Mouse (Mus musculus) liver, embryonic 11.5 days (tissue): Measurements from ENCODE around the gene Dock1. TPM values are rescaled to one million over a fixed set of nuclear protein-coding genes. Genes with fewer than 3 reads are reported as not detected.

Experiments used
- ATAC-seq: fragments of 200-750 bp; cut with Nextera tagmentation; replicated peaks from 2 replicates; pipeline ENCODE4 v1.8.0; 2017; ENCODE audit warnings: moderate number of reproducible peaks, mild to moderate bottlenecking, moderate TSS enrichment, moderate library complexity; ENCODE audit not compliant: low FRiP score
- DNase-seq: peaks from one replicate; pipeline ENCODE4 v3.0.0-alpha.2; 2017; ENCODE audit warnings: low spot score
- H3K27ac ChIP-seq: fragments of 300-500 bp; sonication (generic); 2 replicates; pipeline ENCODE4 v1.5.1; 2014; ENCODE audit warnings: mild to moderate bottlenecking, low read depth, low read length, control low read depth
- H3K27me3 ChIP-seq: fragments of 300-500 bp; sonication (generic); replicated peaks from 2 replicates; pipeline ENCODE4 v1.6.1; 2014; ENCODE audit warnings: low read length, mixed read lengths; ENCODE audit not compliant: control insufficient read depth, insufficient read depth
- H3K36me3 ChIP-seq: fragments of 300-500 bp; sonication (generic); 2 replicates; pipeline ENCODE4 v1.6.1; 2014; ENCODE audit warnings: mild to moderate bottlenecking, low read length, moderate library complexity, mixed read lengths; ENCODE audit not compliant: control insufficient read depth, insufficient read depth
- H3K4me1 ChIP-seq: fragments of 300-500 bp; sonication (generic); replicated peaks from 2 replicates; pipeline ENCODE4 v1.6.1; 2014; ENCODE audit warnings: low read length, mixed read lengths; ENCODE audit not compliant: control insufficient read depth, insufficient read depth
- H3K4me2 ChIP-seq: fragments of 300-500 bp; sonication (generic); 2 replicates; pipeline ENCODE4 v1.6.1; 2014; ENCODE audit warnings: mild to moderate bottlenecking, control low read depth, moderate library complexity
- H3K4me3 ChIP-seq: fragments of 300-500 bp; sonication (generic); 2 replicates; pipeline ENCODE4 v1.5.1; 2014; ENCODE audit warnings: low read depth, low read length, control low read depth
- H3K9ac ChIP-seq: fragments of 300-500 bp; sonication (generic); 2 replicates; pipeline ENCODE4 v1.6.1; 2014; ENCODE audit warnings: low read depth, low read length, control low read depth
- H3K9me3 ChIP-seq: fragments of 300-500 bp; sonication (generic); 2 replicates; pipeline ENCODE4 v1.6.1; 2016; ENCODE audit warnings: low read length, inconsistent platforms, mixed read lengths; ENCODE audit not compliant: control insufficient read depth
- WGBS: fragments of 180-500 bp; shearing (Covaris S2); extraction: QIAGEN DNeasy Blood & Tissue Kit; methylation state at CpG from one replicate; pipeline ENCODE4 v1.1.7; 2014; 5-methylcytosine and 5-hydroxymethylcytosine counted together
- polyA plus RNA-seq: library from polyadenylated mRNA; unstranded; fragments of >200 nt; fragmentation: Nextera tagmentation; extraction: Ambion mirVana; gene quantifications from 2 replicates; pipeline ENCODE4 v1.2.1, GENCODE M21; 2014

Dock1 gene
- 15.9 and 17.2 TPM in 2 replicates for polyA plus RNA-seq

GRCm38 (mm10) chr7:134670312-134671002 is at the start of gene Dock1:
Gene Dock1, plus strand, starts transcription at chr7:134670654.
- WGBS, result 2% methylated on average over 59 of the region's 77 CpGs
- peaks cover 17% of the 10 kb centered on the region for H3K27me3 ChIP-seq
- ATAC-seq (peak; percentile 72), DNase-seq (peak; percentile 70)
- no peaks in the 10 kb centered on the region for H3K36me3 ChIP-seq
- peak within 1 kb of the TSS; percentile 72 for H3K4me2 ChIP-seq
- H3K9ac ChIP-seq, result peak within 1 kb of the TSS; percentile 80
- no peaks in the 10 kb centered on the region; the same call in 1 of the 2 replicates for H3K4me1 ChIP-seq
- H3K9me3 ChIP-seq, result no peaks in the 10 kb centered on the region
- H3K4me3 ChIP-seq, result peak within 1 kb of the TSS; percentile 67
- peak within 1 kb of the TSS; percentile 73 for H3K27ac ChIP-seq

- no peak overlapping the region for H3K4me2 ChIP-seq
- H3K9me3 ChIP-seq, result no peaks in the 10 kb centered on the region
- ATAC-seq, result no peak
- DNase-seq, result no peak
- H3K9ac ChIP-seq, result no peak overlapping the region
- WGBS, result 67% methylated on average over 4 of the region's 4 CpGs
- H3K4me3 ChIP-seq, result no peak overlapping the region
- H3K27ac ChIP-seq, result no peak overlapping the region
- no peaks in the 10 kb centered on the region for H3K27me3 ChIP-seq
- H3K36me3 ChIP-seq, result no peaks in the 10 kb centered on the region
- H3K4me1 ChIP-seq, result no peaks in the 10 kb centered on the region
These were observed 42.5 kb upstream of the Dock1 start for GRCm38 (mm10) chr7:134627906-134628305.

GRCm38 (mm10) chr7:134650246-134650830 is 20.1 kb upstream of the Dock1 start:
- ATAC-seq, result no peak
- no peaks in the 10 kb centered on the region for H3K36me3 ChIP-seq
- no peak for DNase-seq

GRCm38 (mm10) chr7:134651071-134651470 is 19.4 kb upstream of the Dock1 start:
- Histone ChIP-seq H3K9ac (no peak overlapping the region), H3K9me3 (no peaks in the 10 kb centered on the region), H3K27ac (no peak overlapping the region), H3K27me3 (no peaks in the 10 kb centered on the region), H3K4me1 (no peaks in the 10 kb centered on the region), H3K4me2 (no peak overlapping the region), H3K4me3 (no peak overlapping the region), H3K36me3 (no peaks in the 10 kb centered on the region)
- DNase-seq (no peak), ATAC-seq (no peak)
- WGBS, result 68% methylated on average over 3 of the region's 3 CpGs

More at GRCm38 (mm10) chr7:134650246-134650830, 20.1 kb upstream of the Dock1 start:
- Histone ChIP-seq H3K9me3 (no peaks in the 10 kb centered on the region), H3K27ac (no peak overlapping the region), H3K4me3 (no peak overlapping the region), H3K4me2 (no peak overlapping the region), H3K9ac (no peak overlapping the region), H3K27me3 (no peaks in the 10 kb centered on the region), H3K4me1 (no peaks in the 10 kb centered on the region)
- 76% methylated on average over 8 of the region's 8 CpGs for WGBS

- WGBS, result 21% methylated on average over 2 of the region's 2 CpGs
- DNase-seq, result no peak
- Histone ChIP-seq H3K9ac (no peak overlapping the region), H3K4me3 (no peak overlapping the region), H3K4me2 (no peak overlapping the region), H3K36me3 (no peaks in the 10 kb centered on the region), H3K4me1 (no peaks in the 10 kb centered on the region), H3K9me3 (no peaks in the 10 kb centered on the region), H3K27me3 (no peaks in the 10 kb centered on the region), H3K27ac (no peak overlapping the region)
- no peak for ATAC-seq
These were observed 7.2 kb upstream of the Dock1 start for GRCm38 (mm10) chr7:134663241-134663640.

- Histone ChIP-seq H3K4me3 (no peak overlapping the region), H3K27ac (no peak overlapping the region), H3K4me1 (no peaks in the 10 kb centered on the region; the same call in 1 of the 2 replicates), H3K4me2 (no peak overlapping the region), H3K27me3 (peaks cover 10% of the 10 kb centered on the region), H3K36me3 (no peaks in the 10 kb centered on the region), H3K9me3 (no peaks in the 10 kb centered on the region), H3K9ac (no peak overlapping the region)
- ATAC-seq (no peak), DNase-seq (no peak)
- 70% methylated on average over 5 of the region's 5 CpGs for WGBS
These were observed 4.7 kb upstream of the Dock1 start for GRCm38 (mm10) chr7:134665642-134666282.

GRCm38 (mm10) chr7:134667271-134667702 is 3.2 kb upstream of the Dock1 start:
- Histone ChIP-seq H3K27ac (no peak overlapping the region), H3K9ac (no peak overlapping the region), H3K4me3 (no peak overlapping the region), H3K4me1 (no peaks in the 10 kb centered on the region; the same call in 1 of the 2 replicates), H3K4me2 (no peak overlapping the region), H3K36me3 (no peaks in the 10 kb centered on the region), H3K27me3 (peaks cover 17% of the 10 kb centered on the region), H3K9me3 (no peaks in the 10 kb centered on the region)
- DNase-seq, result no peak
- WGBS, result 71% methylated on average over 4 of the region's 4 CpGs
- no peak for ATAC-seq

GRCm38 (mm10) chr7:134669474-134670311 is 761 bp upstream of the Dock1 start:
- Histone ChIP-seq H3K4me2 (peak overlapping the region; percentile 72), H3K9ac (peak overlapping the region; percentile 80), H3K27me3 (peaks cover 17% of the 10 kb centered on the region), H3K27ac (no peak overlapping the region), H3K4me1 (no peaks in the 10 kb centered on the region; the same call in 1 of the 2 replicates), H3K36me3 (no peaks in the 10 kb centered on the region), H3K4me3 (peak overlapping the region; percentile 67), H3K9me3 (no peaks in the 10 kb centered on the region)
- WGBS, result 75% methylated on average over 14 of the region's 14 CpGs
- DNase-seq, result no peak
- no peak for ATAC-seq
